Mouse (Mus musculus): Measurements from ENCODE around the gene Clybl. TPM values are rescaled to one million over a fixed set of nuclear protein-coding genes. Genes with fewer than 3 reads are reported as not detected.

Gene Clybl
- total and polyA plus RNA-seq, 3 experiments, result 13.4 to 36.6 TPM; not detected in 1

- Histone ChIP-seq H3K9ac (ENCODE audit: control insufficient read depth, low read depth, low read length, poor library complexity, severe bottlenecking) (no peak overlapping the region), H3K36me3 (ENCODE audit: control insufficient read depth in 1 of 2, insufficient read depth in 2 of 2, low read length in 2 of 2) (no peaks in the 10 kb centered on the region), H3K27me3 (ENCODE audit: control insufficient read depth in 1 of 2, insufficient read depth in 2 of 2, low read length in 2 of 2) (no peaks in the 10 kb centered on the region), H3K79me2 (ENCODE audit: control insufficient read depth, insufficient read depth, low read length, poor library complexity) (no peaks in the 10 kb centered on the region), H3K9me3 (replicated peaks; ENCODE audit: insufficient read depth, low read length) (no peaks in the 10 kb centered on the region), H3K4me1 (ENCODE audit: control insufficient read depth in 1 of 2, insufficient read depth in 2 of 2, low read length in 2 of 2) (no peaks in the 10 kb centered on the region), H3K4me3 (ENCODE audit: control insufficient read depth in 1 of 2, insufficient read depth in 1 of 2, low read depth in 2 of 2, low read length in 2 of 2) (no peak overlapping the region), H3K27ac (ENCODE audit: control insufficient read depth, low read depth, low read length) (no peak overlapping the region)
- no peak for TF ChIP-seq TCF12 (IDR thresholded peaks at IDR 0.05; ENCODE audit: low read depth, low read length)
- no peak for TF ChIP-seq ZMIZ1 (IDR thresholded peaks at IDR 0.05; ENCODE audit: low read depth, low read length)
- no peak for TF ChIP-seq CTCF (IDR thresholded peaks at IDR 0.05 in 2 of 3, conservative IDR thresholded peaks at IDR 0.05 in 1 of 3; ENCODE audit: control insufficient read depth in 1 of 3, insufficient read depth in 1 of 3, low read depth in 2 of 3, low read length in 3 of 3, poor library complexity in 1 of 3, severe bottlenecking in 1 of 3)
- no peak for TF ChIP-seq GATA1 (IDR thresholded peaks at IDR 0.05; ENCODE audit: low read depth, low read length)
- TF ChIP-seq SIN3A (IDR thresholded peaks at IDR 0.05; ENCODE audit: low read length), result no peak
- TF ChIP-seq POLR2A (IDR thresholded peaks at IDR 0.05; ENCODE audit: control insufficient read depth in 1 of 2, insufficient read depth in 1 of 2, low read depth in 1 of 2, low read length in 2 of 2, poor library complexity in 1 of 2), result no peak
- no peak for TF ChIP-seq USF1 (IDR thresholded peaks at IDR 0.05; ENCODE audit: low read depth, low read length)
- TF ChIP-seq MAZ (IDR thresholded peaks at IDR 0.05; ENCODE audit: low read depth, low read length), result no peak
- TF ChIP-seq UBTF (IDR thresholded peaks at IDR 0.05; ENCODE audit: borderline replicate concordance, insufficient read depth, low read depth, low read length), result no peak
- no peak for TF ChIP-seq RAD21 (IDR thresholded peaks at IDR 0.05; ENCODE audit: low read depth, low read length)
- no peak for TF ChIP-seq JUND (IDR thresholded peaks at IDR 0.05; ENCODE audit: low read depth, low read length)
- TF ChIP-seq RCOR1 (IDR thresholded peaks at IDR 0.05; ENCODE audit: low read depth, low read length), result no peak
- TF ChIP-seq TBP (IDR thresholded peaks at IDR 0.05; ENCODE audit: low read depth, low read length), result no peak
- TF ChIP-seq ELF1 (IDR thresholded peaks at IDR 0.05; ENCODE audit: low read depth, low read length), result no peak
- DNase-seq (ENCODE audit: low read depth, low spot score), result no peak
Measured at GRCm38 (mm10) chr14:122414786-122415185, 233.3 kb downstream of the Clybl start.

GRCm38 (mm10) chr14:122416166-122416771 lies 234.8 kb downstream of the Clybl start:
- Histone ChIP-seq H3K27me3 (ENCODE audit: control insufficient read depth in 1 of 2, insufficient read depth in 2 of 2, low read length in 2 of 2) (no peaks in the 10 kb centered on the region), H3K36me3 (ENCODE audit: control insufficient read depth in 1 of 2, insufficient read depth in 2 of 2, low read length in 2 of 2) (no peaks in the 10 kb centered on the region), H3K9ac (ENCODE audit: control insufficient read depth, low read depth, low read length, poor library complexity, severe bottlenecking) (no peak overlapping the region), H3K79me2 (ENCODE audit: control insufficient read depth, insufficient read depth, low read length, poor library complexity) (no peaks in the 10 kb centered on the region), H3K9me3 (replicated peaks; ENCODE audit: insufficient read depth, low read length) (no peaks in the 10 kb centered on the region), H3K4me1 (ENCODE audit: control insufficient read depth in 1 of 2, insufficient read depth in 2 of 2, low read length in 2 of 2) (no peaks in the 10 kb centered on the region), H3K4me3 (ENCODE audit: control insufficient read depth in 1 of 2, insufficient read depth in 1 of 2, low read depth in 2 of 2, low read length in 2 of 2) (no peak overlapping the region), H3K27ac (ENCODE audit: control insufficient read depth, low read depth, low read length) (no peak overlapping the region)
- no peak for TF ChIP-seq RAD21 (IDR thresholded peaks at IDR 0.05; ENCODE audit: low read depth, low read length)
- no peak for TF ChIP-seq ZC3H11A (IDR thresholded peaks at IDR 0.05; ENCODE audit: low read depth, low read length)
- no peak for TF ChIP-seq POLR2AphosphoS2 (IDR thresholded peaks at IDR 0.05; ENCODE audit: low read length)
- no peak for TF ChIP-seq ZKSCAN1 (IDR thresholded peaks at IDR 0.05; ENCODE audit: low read depth, low read length)
- no peak for TF ChIP-seq TCF12 (IDR thresholded peaks at IDR 0.05; ENCODE audit: low read depth, low read length)
- TF ChIP-seq E2F4 (IDR thresholded peaks at IDR 0.05; ENCODE audit: borderline replicate concordance, low read depth, low read length), result no peak
- no peak for TF ChIP-seq USF1 (IDR thresholded peaks at IDR 0.05; ENCODE audit: low read depth, low read length)
- TF ChIP-seq EP300 (IDR thresholded peaks at IDR 0.05; ENCODE audit: low read depth in 1 of 2, low read length in 2 of 2), result no peak
- TF ChIP-seq CHD1 (IDR thresholded peaks at IDR 0.05; ENCODE audit: low read depth, low read length), result no peak
- TF ChIP-seq BHLHE40 (IDR thresholded peaks at IDR 0.05; ENCODE audit: borderline replicate concordance, low read depth, low read length), result no peak
- no peak for TF ChIP-seq GABPA (IDR thresholded peaks at IDR 0.05; ENCODE audit: low read depth, low read length)
- TF ChIP-seq TAL1 (IDR thresholded peaks at IDR 0.05; ENCODE audit: low read length), result no peak
- no peak for TF ChIP-seq MYB (IDR thresholded peaks at IDR 0.05; ENCODE audit: low read depth, low read length)
- DNase-seq (ENCODE audit: low read depth, low spot score), result no peak
